Mouse (Mus musculus) myocyte (in vitro differentiated cells): ENCODE results near the gene Bmp8b. TPM values are rescaled to one million over a fixed set of nuclear protein-coding genes. Genes with fewer than 3 reads are reported as not detected.
"Not testable (repeated sequence)": the region's sequence is repeated elsewhere in the genome, so short reads cannot be mapped to it uniquely, and the experiment has no call there.

Source experiments
- H3K27me3 ChIP-seq: one replicate; pipeline ENCODE4 v1.6.1; 2011; ENCODE audit not compliant: control insufficient read depth, insufficient read depth, insufficient read length
- H3K36me3 ChIP-seq: one replicate; pipeline ENCODE4 v1.6.1; 2011; ENCODE audit not compliant: control insufficient read depth, insufficient read depth
- H3K4me2 ChIP-seq: one replicate; pipeline ENCODE4 v1.6.1; 2011; ENCODE audit warnings: low read depth, control low read depth
- H3K4me3 ChIP-seq: one replicate; pipeline ENCODE4 v1.5.1; 2011; ENCODE audit warnings: mild to moderate bottlenecking, control low read depth, moderate library complexity
- H3K79me2 ChIP-seq: one replicate; pipeline ENCODE4 v1.6.1; 2011; ENCODE audit not compliant: control insufficient read depth, insufficient read depth
- H3ac ChIP-seq: one replicate; pipeline ENCODE4 v1.6.1; 2011; ENCODE audit not compliant: control insufficient read depth, insufficient read length
- CEBPB ChIP-seq: IDR thresholded peaks from 2 replicates; pipeline ENCODE4 v1.6.1; 2011; ENCODE audit warnings: mild to moderate bottlenecking, moderate library complexity; ENCODE audit not compliant: poor library complexity, insufficient read depth, severe bottlenecking
- E2F4 ChIP-seq: IDR thresholded peaks from one replicate; pipeline ENCODE4 v1.6.1; 2011; ENCODE audit warnings: mild to moderate bottlenecking, control low read depth, moderate library complexity; ENCODE audit not compliant: insufficient read depth
- MAX ChIP-seq: IDR thresholded peaks from one replicate; pipeline ENCODE4 v1.6.1; 2011; ENCODE audit warnings: low read depth, mild to moderate bottlenecking, control low read depth
- MYOD1 ChIP-seq, 3 experiments: IDR thresholded peaks; one replicate each; pipeline ENCODE4 v1.6.1; 2011; ENCODE audit warnings: control low read depth in 2 of 3, low read depth in 2 of 3, mild to moderate bottlenecking in 2 of 3, moderate library complexity in 1 of 3; ENCODE audit not compliant: insufficient read length in 2 of 3, control insufficient read depth in 1 of 3
- MYOG ChIP-seq, 3 experiments: IDR thresholded peaks; one replicate each; pipeline ENCODE4 v1.6.1; 2011; ENCODE audit warnings: control low read depth in 2 of 3, low read depth in 2 of 3, mild to moderate bottlenecking in 2 of 3; ENCODE audit not compliant: insufficient read length in 2 of 3, control insufficient read depth in 1 of 3, insufficient read depth in 1 of 3
- POLR2A ChIP-seq: IDR thresholded peaks from one replicate; pipeline ENCODE4 v1.6.1; 2011; ENCODE audit warnings: low read depth, mild to moderate bottlenecking, control low read depth, moderate library complexity; ENCODE audit not compliant: insufficient read length
- POLR2AphosphoS2 ChIP-seq: IDR thresholded peaks from one replicate; pipeline ENCODE4 v1.6.1; 2011; ENCODE audit warnings: low read depth, control low read depth; ENCODE audit not compliant: insufficient read length
- REST ChIP-seq: IDR thresholded peaks from one replicate; pipeline ENCODE4 v1.6.1; 2011; ENCODE audit warnings: mild to moderate bottlenecking, control low read depth, moderate library complexity; ENCODE audit not compliant: insufficient read depth, insufficient read length
- SRF ChIP-seq: IDR thresholded peaks from one replicate; pipeline ENCODE4 v1.6.1; 2011; ENCODE audit warnings: low read depth; ENCODE audit not compliant: control insufficient read depth, insufficient read length
- TCF12 ChIP-seq: IDR thresholded peaks from one replicate; pipeline ENCODE4 v1.6.1; 2011; ENCODE audit warnings: mild to moderate bottlenecking, control low read depth; ENCODE audit not compliant: poor library complexity, insufficient read depth, severe bottlenecking
- TCF3 ChIP-seq: IDR thresholded peaks from one replicate; pipeline ENCODE4 v1.6.1; 2011; ENCODE audit warnings: low read depth, control low read depth; ENCODE audit not compliant: insufficient read length
- USF1 ChIP-seq: IDR thresholded peaks from one replicate; pipeline ENCODE4 v1.6.1; 2011; ENCODE audit warnings: low read depth, mild to moderate bottlenecking, control low read depth, moderate library complexity
- polyA plus RNA-seq: library from polyadenylated mRNA; unstranded; fragments of >200 nt; fragmentation: generic; extraction: Trizol; gene quantifications from one replicate; pipeline ENCODE4 v1.2.1, GENCODE M21; 2012; ENCODE audit warnings: missing spikeins

The Bmp8b gene
- polyA plus RNA-seq, 1 experiment, result 0.02 TPM

DNA sequence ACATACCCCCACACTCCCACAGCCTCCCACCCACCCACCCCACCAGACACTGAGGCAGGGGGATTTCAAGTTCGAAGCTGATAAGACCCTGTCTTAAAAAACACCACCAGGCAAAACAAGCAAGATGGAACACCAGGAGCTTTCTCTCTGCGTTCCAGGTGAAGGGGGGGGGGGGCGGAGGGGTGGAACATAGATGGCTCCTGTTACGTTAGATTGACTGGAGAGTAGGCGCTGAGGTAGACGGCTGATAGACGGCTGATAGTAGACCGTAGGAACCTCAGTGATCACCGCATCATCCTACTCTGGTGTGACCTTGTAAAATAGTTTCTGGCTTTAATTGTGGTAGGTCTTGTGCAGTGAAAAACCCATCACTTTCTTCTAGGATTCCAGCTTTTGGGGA lies 11.1 kb upstream of the Bmp8b start:
- H3K36me3 ChIP-seq, result no peaks in the 10 kb centered on the region
- H3ac ChIP-seq, result no peak overlapping the region
- no peaks in the 10 kb centered on the region for H3K27me3 ChIP-seq
- H3K4me2 ChIP-seq, result no peak overlapping the region
- no peak overlapping the region for H3K4me3 ChIP-seq
- H3K79me2 ChIP-seq, result no peaks in the 10 kb centered on the region
- TF ChIP-seq POLR2AphosphoS2 (no peak), MYOG (IDR thresholded peaks at IDR 0.05; ENCODE audit: control insufficient read depth in 1 of 3, insufficient read depth in 1 of 3, insufficient read length in 2 of 3, low read depth in 2 of 3) (no peak), TCF3 (no peak), TCF12 (no peak), MYOD1 (IDR thresholded peaks at IDR 0.05; ENCODE audit: control insufficient read depth in 1 of 3, insufficient read length in 2 of 3, low read depth in 2 of 3) (no peak), CEBPB (no peak), SRF (no peak), POLR2A (no peak), REST (no peak), E2F4 (no peak), MAX (no peak), USF1 (no peak)

DNA sequence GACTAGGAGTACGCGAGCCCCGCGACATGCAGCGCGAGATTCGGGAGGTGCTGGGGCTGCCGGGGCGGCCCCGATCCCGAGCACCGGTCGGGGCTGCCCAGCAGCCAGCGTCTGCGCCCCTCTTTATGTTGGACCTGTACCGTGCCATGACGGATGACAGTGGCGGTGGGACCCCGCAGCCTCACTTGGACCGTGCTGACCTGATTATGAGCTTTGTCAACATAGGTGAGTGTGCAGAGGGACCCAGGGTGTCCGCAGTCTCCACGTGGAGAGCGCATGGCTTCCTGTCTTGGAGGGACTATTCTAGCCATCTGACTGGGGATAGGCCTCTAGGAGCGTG lies 456 bp downstream of the Bmp8b start:
- Histone ChIP-seq H3K79me2 (no peaks in the 10 kb centered on the region), H3K27me3 (no peaks in the 10 kb centered on the region), H3ac (no peak overlapping the region), H3K36me3 (no peaks in the 10 kb centered on the region), H3K4me3 (no peak overlapping the region), H3K4me2 (no peak overlapping the region)
- no peak for TF ChIP-seq SRF
- TF ChIP-seq MAX, result no peak
- TF ChIP-seq MYOD1 (IDR thresholded peaks at IDR 0.05; ENCODE audit: control insufficient read depth in 1 of 3, insufficient read length in 2 of 3, low read depth in 2 of 3), result no peak
- TF ChIP-seq POLR2A, result no peak
- TF ChIP-seq POLR2AphosphoS2, result no peak
- TF ChIP-seq TCF12, result no peak
- no peak for TF ChIP-seq TCF3
- no peak for TF ChIP-seq MYOG (IDR thresholded peaks at IDR 0.05; ENCODE audit: control insufficient read depth in 1 of 3, insufficient read depth in 1 of 3, insufficient read length in 2 of 3, low read depth in 2 of 3)

DNA sequence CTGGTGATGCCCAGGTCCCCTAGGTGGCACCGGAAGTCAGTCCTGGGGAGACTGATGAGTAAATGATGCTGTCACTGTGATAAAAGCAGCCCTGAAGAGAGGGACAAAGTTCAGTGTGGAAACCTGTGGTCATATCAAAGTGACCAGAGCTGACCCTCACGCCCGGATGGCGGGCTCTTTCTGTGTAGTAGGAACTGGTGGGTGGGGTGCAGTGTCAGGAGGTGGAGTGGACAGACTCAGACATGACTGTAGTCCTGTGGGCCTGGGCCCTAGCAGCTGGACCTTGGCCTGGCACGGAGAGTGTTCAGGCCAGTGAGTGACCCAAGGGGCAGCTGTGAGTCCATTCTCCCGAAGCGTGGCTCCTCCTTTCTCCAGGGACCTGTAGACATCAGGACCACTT lies 964 bp downstream of the Bmp8b start:
- not testable (repeated sequence) for H3ac ChIP-seq, H3K36me3 ChIP-seq, H3K4me3 ChIP-seq, H3K27me3 ChIP-seq, H3K4me2 ChIP-seq, H3K79me2 ChIP-seq

DNA sequence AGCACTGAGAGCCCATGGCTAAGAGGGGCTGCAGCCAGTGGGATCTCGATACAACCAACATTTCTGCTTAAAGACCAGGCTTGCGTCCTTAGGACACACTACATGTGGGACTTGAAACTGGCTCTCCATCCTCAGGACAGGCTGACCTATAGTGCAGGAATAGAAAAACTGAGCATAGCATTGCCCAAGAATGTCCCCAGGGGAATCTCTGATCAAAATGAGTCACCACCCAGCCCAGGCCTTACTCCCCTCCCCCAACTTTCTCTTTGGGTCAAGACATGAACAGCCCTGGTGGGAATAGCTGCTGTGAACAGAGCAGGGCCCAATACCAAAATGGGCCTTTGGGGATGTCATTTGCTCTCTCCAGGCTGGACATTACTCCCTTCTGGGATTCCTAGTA lies 1.9 kb downstream of the Bmp8b start:
- no peaks in the 10 kb centered on the region for H3K36me3 ChIP-seq
- H3K4me2 ChIP-seq, result no peak overlapping the region
- H3K4me3 ChIP-seq, result no peak overlapping the region
- no peak for TF ChIP-seq POLR2A
- peak; percentile 67; the same call in 1 of the 2 replicates for TF ChIP-seq CEBPB
- H3ac ChIP-seq, result no peak overlapping the region
- no peaks in the 10 kb centered on the region for H3K79me2 ChIP-seq
- no peaks in the 10 kb centered on the region for H3K27me3 ChIP-seq

DNA sequence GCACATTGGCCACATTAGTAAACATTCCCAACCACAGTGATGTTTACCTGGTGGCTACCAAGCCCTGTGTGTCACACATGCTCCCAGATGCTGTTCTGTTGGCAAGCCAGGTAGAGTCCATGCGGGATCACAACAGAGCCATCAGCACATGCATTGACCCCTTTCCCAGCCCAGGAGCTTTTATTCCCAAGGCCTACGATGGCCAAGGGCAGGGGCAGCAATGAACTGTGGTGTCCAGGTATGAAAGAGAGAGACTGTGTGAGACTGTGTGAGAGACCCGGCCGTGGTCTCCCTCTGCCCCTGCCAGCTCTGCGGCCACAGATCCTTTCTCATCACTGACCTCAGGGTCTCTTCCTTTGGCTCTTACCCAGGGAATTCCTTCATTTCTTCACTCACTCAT lies 3.1 kb downstream of the Bmp8b start:
- no peaks in the 10 kb centered on the region for H3K36me3 ChIP-seq
- H3ac ChIP-seq, result no peak overlapping the region
- no peaks in the 10 kb centered on the region for H3K27me3 ChIP-seq
- no peak overlapping the region for H3K4me3 ChIP-seq
- no peaks in the 10 kb centered on the region for H3K79me2 ChIP-seq
- H3K4me2 ChIP-seq, result no peak overlapping the region
- no peak for TF ChIP-seq SRF
- no peak for TF ChIP-seq MYOG (IDR thresholded peaks at IDR 0.05; ENCODE audit: control insufficient read depth in 1 of 3, insufficient read depth in 1 of 3, insufficient read length in 2 of 3, low read depth in 2 of 3)
- no peak for TF ChIP-seq E2F4
- TF ChIP-seq TCF12, result no peak
- no peak for TF ChIP-seq TCF3
- TF ChIP-seq MYOD1 (IDR thresholded peaks at IDR 0.05; ENCODE audit: control insufficient read depth in 1 of 3, insufficient read length in 2 of 3, low read depth in 2 of 3), result no peak
- no peak for TF ChIP-seq POLR2AphosphoS2
- TF ChIP-seq REST, result no peak
- TF ChIP-seq MAX, result no peak
- no peak for TF ChIP-seq USF1
- no peak for TF ChIP-seq CEBPB
- TF ChIP-seq POLR2A, result no peak

DNA sequence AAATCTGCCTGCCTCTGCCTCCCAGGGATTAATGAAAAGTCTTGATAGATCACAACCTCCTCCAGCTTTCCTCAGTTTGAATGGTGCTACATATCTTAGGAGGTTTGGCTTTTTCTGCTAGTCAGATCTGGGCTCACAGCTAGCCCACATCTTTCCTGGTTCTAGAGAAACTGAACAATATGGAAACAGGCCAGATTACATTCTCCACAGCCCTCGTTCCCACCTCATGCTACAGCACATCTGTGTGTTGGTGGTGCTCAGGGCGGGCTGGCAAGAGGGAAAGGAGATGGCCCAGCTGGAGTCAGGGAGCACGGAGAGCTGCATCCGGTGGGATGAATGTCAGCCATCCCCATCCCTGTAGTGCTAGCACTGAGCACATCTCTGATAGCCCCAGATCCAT lies 5.8 kb downstream of the Bmp8b start:
- Histone ChIP-seq H3K4me3 (no peak overlapping the region), H3K79me2 (no peaks in the 10 kb centered on the region), H3K27me3 (peaks cover under 1% of the 10 kb centered on the region), H3K36me3 (no peaks in the 10 kb centered on the region), H3ac (no peak overlapping the region), H3K4me2 (no peak overlapping the region)
- TF ChIP-seq TCF3 (no peak), POLR2AphosphoS2 (no peak), MYOG (IDR thresholded peaks at IDR 0.05; ENCODE audit: control insufficient read depth in 1 of 3, insufficient read depth in 1 of 3, insufficient read length in 2 of 3, low read depth in 2 of 3) (no peak)

DNA sequence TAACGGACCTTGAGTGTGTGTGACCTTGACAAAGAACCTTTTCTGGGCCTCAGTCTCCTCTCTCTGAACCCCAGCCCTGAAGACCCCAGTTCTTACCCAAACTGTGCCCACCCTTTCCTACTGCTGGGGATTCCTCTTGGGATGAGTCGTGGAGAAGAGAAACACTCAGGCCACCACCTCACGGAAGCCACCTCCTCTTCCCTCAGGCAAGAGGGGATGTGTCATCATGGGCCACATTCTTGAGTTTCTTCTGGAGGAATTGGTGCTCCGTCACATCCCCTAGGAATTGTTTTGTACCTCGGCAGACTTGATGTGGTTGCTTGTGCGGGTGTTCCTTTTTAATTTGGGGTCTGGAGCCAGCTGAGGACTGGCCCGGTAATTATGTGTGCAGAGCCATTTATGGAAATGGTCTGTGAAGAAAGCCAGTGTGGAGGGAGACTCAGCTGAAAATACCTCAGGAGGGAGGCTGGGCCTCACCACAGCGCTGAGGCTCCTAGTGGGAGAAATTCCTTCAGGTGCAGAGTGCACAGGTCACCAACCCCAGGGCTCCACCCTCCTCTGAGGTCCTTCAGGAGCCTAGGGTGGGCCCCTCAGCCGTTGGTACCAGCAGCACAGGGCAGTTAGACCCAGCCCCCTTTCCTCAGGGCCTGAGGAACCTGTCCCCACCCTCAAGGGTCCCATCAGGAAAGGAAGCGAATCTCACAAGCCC lies 6.5 kb downstream of the Bmp8b start:
- not testable (repeated sequence) for H3K36me3 ChIP-seq, H3ac ChIP-seq, H3K79me2 ChIP-seq, H3K27me3 ChIP-seq, H3K4me2 ChIP-seq, H3K4me3 ChIP-seq
